Mouse (Mus musculus) ES-E14 (cell line): ENCODE results near the gene Gm128. TPM values are rescaled to one million over a fixed set of nuclear protein-coding genes. Genes with fewer than 3 reads are reported as not detected.

ENCODE experiments used
- DNase-seq: peaks from one replicate; pipeline ENCODE4 v3.0.0-alpha.2; 2013; ENCODE audit warnings: low read depth, low spot score
- H3K27ac ChIP-seq: 2 replicates; pipeline ENCODE4 v1.5.1; 2012; ENCODE audit warnings: low read depth, mild to moderate bottlenecking, low read length, moderate library complexity, mixed read lengths; ENCODE audit not compliant: poor library complexity, insufficient read depth, severe bottlenecking
- H3K36me3 ChIP-seq: 2 replicates; pipeline ENCODE4 v1.6.1; 2012; ENCODE audit warnings: mild to moderate bottlenecking, low read length, moderate library complexity, mixed read lengths; ENCODE audit not compliant: control insufficient read depth, poor library complexity, insufficient read depth, severe bottlenecking
- H3K4me1 ChIP-seq, 2 experiments: fragments of 150-350 bp in 1 of 2; sonication (generic) in 1 of 2; 2 replicates each; pipeline ENCODE4 v1.6.1; 2012; ENCODE audit warnings: low read length in 2 of 2, mild to moderate bottlenecking in 1 of 2, mixed read lengths in 1 of 2; ENCODE audit not compliant: control insufficient read depth in 2 of 2, insufficient read depth in 2 of 2, poor library complexity in 1 of 2
- H3K4me3 ChIP-seq, 2 experiments: fragments of 150-350 bp in 1 of 2; sonication (generic) in 1 of 2; 2 replicates each; pipeline ENCODE4 v1.5.1; 2012; ENCODE audit warnings: low read length in 2 of 2, low read depth in 1 of 2, mild to moderate bottlenecking in 1 of 2, mixed read lengths in 1 of 2; ENCODE audit not compliant: insufficient read depth in 1 of 2, poor library complexity in 1 of 2, severe bottlenecking in 1 of 2
- H3K9ac ChIP-seq: 2 replicates; pipeline ENCODE4 v1.6.1; 2012; ENCODE audit warnings: low read depth, mild to moderate bottlenecking, low read length, mixed read lengths; ENCODE audit not compliant: poor library complexity, insufficient read depth, severe bottlenecking
- H3K9me3 ChIP-seq: fragments of 150-350 bp; sonication (generic); 2 replicates; pipeline ENCODE4 v1.6.1; 2012; ENCODE audit warnings: low read depth, mild to moderate bottlenecking, low read length; ENCODE audit not compliant: control insufficient read depth, insufficient read depth
- CHD2 ChIP-seq: IDR thresholded peaks from 2 replicates; pipeline ENCODE4 v1.6.1; 2014; ENCODE audit warnings: mild to moderate bottlenecking, low read depth, low read length, inconsistent platforms
- HCFC1 ChIP-seq: IDR thresholded peaks from 2 replicates; pipeline ENCODE4 v1.6.1; 2012; ENCODE audit warnings: low read length, inconsistent platforms, borderline replicate concordance; ENCODE audit not compliant: insufficient read depth
- MAFK ChIP-seq: IDR thresholded peaks from 2 replicates; pipeline ENCODE4 v1.6.1; 2014; ENCODE audit warnings: mild to moderate bottlenecking, low read depth, low read length, inconsistent platforms; ENCODE audit not compliant: insufficient read depth
- ZC3H11A ChIP-seq: IDR thresholded peaks from 2 replicates; pipeline ENCODE4 v1.6.1; 2012; ENCODE audit warnings: low read depth, mild to moderate bottlenecking, inconsistent platforms, low read length, borderline replicate concordance
- ZNF384 ChIP-seq: IDR thresholded peaks from 2 replicates; pipeline ENCODE4 v1.6.1; 2012; ENCODE audit warnings: low read depth, low read length, inconsistent platforms
- in situ Hi-C, 2 experiments: fragments of 600-800 bp; cut with MboI; formaldehyde crosslinking; loops; one replicate each; pipeline ENCODE4 v1.15.1; 2025; ENCODE audit warnings: low sequenced_read_pairs in 2 of 2, inconsistent platforms in 1 of 2; ENCODE audit not compliant: unreplicated experiment in 2 of 2
- total RNA-seq: library from RNA; depleted of rRNA; stranded (reverse); fragments of 300-350 nt; gene quantifications from 2 replicates; pipeline ENCODE4 v1.2.3, GENCODE M21; 2012

Gm128 gene
- total RNA-seq, 1 experiment, result 2.0 TPM

- in situ Hi-C loops, result no loop called here
- no peak for DNase-seq
These were observed 33.8 kb upstream of the Gm128 start for GRCm38 (mm10) chr3:95275161-95275560.

GRCm38 (mm10) chr3:95274453-95274852, 33.1 kb upstream of the Gm128 start:
- in situ Hi-C loops, result no loop called here
- peaks cover 3% of the 10 kb centered on the region; the same call in 1 of the 2 replicates for H3K36me3 ChIP-seq

More at GRCm38 (mm10) chr3:95275161-95275560, 33.8 kb upstream of the Gm128 start:
- no peak for TF ChIP-seq ZC3H11A
- no peak for TF ChIP-seq ZNF384
- no peak for TF ChIP-seq HCFC1
- no peak for TF ChIP-seq MAFK
- TF ChIP-seq CHD2, result no peak
- no peak overlapping the region for H3K9ac ChIP-seq
- no peaks in the 10 kb centered on the region for H3K9me3 ChIP-seq
- peaks cover 10 to 18% of the 10 kb centered on the region in 2 experiments for H3K4me1 ChIP-seq
- no peak overlapping the region; the same call in 1 of the 2 replicates for H3K27ac ChIP-seq
- peaks cover 3% of the 10 kb centered on the region; the same call in 1 of the 2 replicates for H3K36me3 ChIP-seq
- H3K4me3 ChIP-seq, result no peak overlapping the region

GRCm38 (mm10) chr3:95273471-95273870, 32.1 kb upstream of the Gm128 start:
- Histone ChIP-seq H3K4me3 (no peak overlapping the region; a peak in 1 of 4 replicates), H3K9me3 (no peaks in the 10 kb centered on the region), H3K4me1 (peaks cover 15 to 31% of the 10 kb centered on the region in 2 experiments), H3K9ac (peak overlapping the region; percentile 51; the same call in 1 of the 2 replicates), H3K36me3 (peaks cover 3% of the 10 kb centered on the region; the same call in 1 of the 2 replicates), H3K27ac (peak overlapping the region; percentile 30)
- no peak for DNase-seq
- in situ Hi-C loops, result no loop called here
- TF ChIP-seq ZC3H11A, result no peak
- TF ChIP-seq MAFK, result no peak
- TF ChIP-seq ZNF384, result no peak
- no peak for TF ChIP-seq CHD2
- TF ChIP-seq HCFC1, result no peak

More at GRCm38 (mm10) chr3:95274453-95274852, 33.1 kb upstream of the Gm128 start:
- H3K4me3 ChIP-seq, result no peak overlapping the region
- H3K4me1 ChIP-seq, result peaks cover 12 to 24% of the 10 kb centered on the region in 2 experiments
- TF ChIP-seq HCFC1, result no peak
- TF ChIP-seq CHD2, result no peak
- 0 out of 2 replicates have a peak, but pooled peaks have one; percentile 38 for TF ChIP-seq ZNF384
- no peak for TF ChIP-seq MAFK
- H3K27ac ChIP-seq, result no peak overlapping the region
- H3K9ac ChIP-seq, result no peak overlapping the region
- DNase-seq, result no peak
- H3K9me3 ChIP-seq, result no peaks in the 10 kb centered on the region

GRCm38 (mm10) chr3:95270766-95271364, 29.5 kb upstream of the Gm128 start:
- Histone ChIP-seq H3K4me3 (0 out of 4 replicates have a peak overlapping the region, but pooled peaks of 1 of the 2 experiments have one; percentile 11), H3K36me3 (peaks cover 11% of the 10 kb centered on the region), H3K4me1 (peaks cover 9 to 31% of the 10 kb centered on the region in 2 experiments), H3K9ac (peak overlapping the region; percentile 20; the same call in 1 of the 2 replicates), H3K9me3 (no peaks in the 10 kb centered on the region), H3K27ac (peak overlapping the region; percentile 56)
- in situ Hi-C loops, result no loop called here
- no peak for DNase-seq
- TF ChIP-seq ZNF384, result no peak
- no peak for TF ChIP-seq CHD2
- no peak for TF ChIP-seq ZC3H11A
- TF ChIP-seq HCFC1, result no peak
- no peak for TF ChIP-seq MAFK
